Mouse (Mus musculus): ENCODE data around the gene Pnma1.

DNA sequence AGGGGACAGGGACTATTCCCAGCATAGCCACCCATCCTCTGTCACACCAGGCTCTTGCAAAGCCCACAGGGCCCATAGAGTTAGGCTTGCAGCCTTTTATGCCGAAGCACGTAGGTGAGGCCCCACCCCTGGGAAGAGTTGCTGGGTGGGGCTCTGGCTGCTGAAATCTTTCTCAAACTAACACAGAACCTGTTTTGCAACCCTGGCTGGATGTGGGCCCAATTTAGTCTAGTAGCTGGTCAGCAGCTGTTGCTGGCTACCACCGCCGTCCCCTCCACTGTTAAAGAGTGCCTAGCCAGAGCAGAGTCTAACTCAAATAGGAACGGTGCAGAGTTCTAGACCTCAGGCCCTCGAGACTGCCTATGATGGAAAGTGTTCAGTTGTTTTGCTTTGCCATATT, 26.6 kb upstream of the Pnma1 start:
- TF ChIP-seq TBP (conservative IDR thresholded peaks at IDR 0.05; ENCODE audit: low read depth, low read length) (no peak), CTCF (conservative IDR thresholded peaks at IDR 0.05 in 1 of 2, IDR thresholded peaks at IDR 0.05 in 1 of 2; ENCODE audit: low read depth in 2 of 2, low read length in 2 of 2) (no peak), JUN (IDR thresholded peaks at IDR 0.05; ENCODE audit: insufficient read depth, low read depth, low read length) (no peak), POLR2A (IDR thresholded peaks at IDR 0.05; ENCODE audit: low read depth, low read length) (no peak)

Measured in CH12.LX (cell line).